Mouse (Mus musculus): Measurements from ENCODE around the gene Ly6g6f. TPM values are rescaled to one million over a fixed set of nuclear protein-coding genes. Genes with fewer than 3 reads are reported as not detected.

Gene Ly6g6f
- under 1 TPM in 1 of 2 experiments, not detected in 1; 0.26 TPM for polyA plus RNA-seq (2017; shearing (Covaris generic))

GRCm38 (mm10) chr17:35085208-35085865 lies at the start of gene Ly6g6f:
TSS of gene Ly6g6f (minus strand) at chr17:35085610.

GRCm38 (mm10) chr17:35134801-35135590 lies 49.6 kb upstream of the Ly6g6f start, which contains the start of gene Bag6:
TSS of gene Bag6 (plus strand) at chr17:35135178.

GRCm38 (mm10) chr17:35131500-35132173 lies 46.2 kb upstream of the Ly6g6f start, which contains the start of gene Apom:
TSS of gene Apom (minus strand) at chr17:35132050.

GRCm38 (mm10) chr17:35126206-35126611 lies 40.8 kb upstream of the Ly6g6f start, which contains the start of gene D17H6S53E:
TSS of gene D17H6S53E (plus strand) at chr17:35126373.

GRCm38 (mm10) chr17:35121871-35122303 lies 36.5 kb upstream of the Ly6g6f start, which contains the start of gene Csnk2b:
TSS of gene Csnk2b (minus strand) at chr17:35122053.

GRCm38 (mm10) chr17:35121143-35121799 lies 35.9 kb upstream of the Ly6g6f start, which contains the start of gene Gpank1:
TSS of gene Gpank1 (plus strand) at chr17:35121455.

GRCm38 (mm10) chr17:35115046-35116019 lies 29.9 kb upstream of the Ly6g6f start, which contains the start of gene Ly6g5b:
TSS of gene Ly6g5b (minus strand) at chr17:35115428.

GRCm38 (mm10) chr17:35108097-35108496 lies 22.7 kb upstream of the Ly6g6f start, which contains the start of gene Ly6g5c:
TSS of gene Ly6g5c (plus strand) at chr17:35108279.

GRCm38 (mm10) chr17:35088825-35089644 lies 3.6 kb upstream of the Ly6g6f start, which contains the start of gene Abhd16a:
TSS of gene Abhd16a (plus strand) at chr17:35089263.

GRCm38 (mm10) chr17:35077786-35078233 lies 7.6 kb downstream of the Ly6g6f start, which contains the start of gene Ly6g6d:
TSS of gene Ly6g6d (minus strand) at chr17:35078065.

GRCm38 (mm10) chr17:35076507-35077176 lies 8.8 kb downstream of the Ly6g6f start, which contains the start of gene Ly6g6e:
TSS of gene Ly6g6e (plus strand) at chr17:35076902.

GRCm38 (mm10) chr17:35066084-35066483 lies 19.3 kb downstream of the Ly6g6f start, which contains the start of gene Mpig6b:
TSS of gene Mpig6b (minus strand) at chr17:35066184.

GRCm38 (mm10) chr17:35064951-35065947 lies 20.2 kb downstream of the Ly6g6f start, which contains the start of gene Ly6g6c:
TSS of gene Ly6g6c (plus strand) at chr17:35065388.

GRCm38 (mm10) chr17:35058911-35059892 lies 26.2 kb downstream of the Ly6g6f start, which contains the start of gene Ddah2:
TSS of gene Ddah2 (plus strand) at chr17:35059035.

GRCm38 (mm10) chr17:35049561-35050016 lies 35.8 kb downstream of the Ly6g6f start, which contains the start of gene Clic1:
TSS of gene Clic1 (plus strand) at chr17:35049966.

Measured in activated CD4-positive, CD25-positive, alpha-beta regulatory T cell (primary cell).